ENCODE assay signal across 9 mouse cellular contexts in the genomic region with DNA sequence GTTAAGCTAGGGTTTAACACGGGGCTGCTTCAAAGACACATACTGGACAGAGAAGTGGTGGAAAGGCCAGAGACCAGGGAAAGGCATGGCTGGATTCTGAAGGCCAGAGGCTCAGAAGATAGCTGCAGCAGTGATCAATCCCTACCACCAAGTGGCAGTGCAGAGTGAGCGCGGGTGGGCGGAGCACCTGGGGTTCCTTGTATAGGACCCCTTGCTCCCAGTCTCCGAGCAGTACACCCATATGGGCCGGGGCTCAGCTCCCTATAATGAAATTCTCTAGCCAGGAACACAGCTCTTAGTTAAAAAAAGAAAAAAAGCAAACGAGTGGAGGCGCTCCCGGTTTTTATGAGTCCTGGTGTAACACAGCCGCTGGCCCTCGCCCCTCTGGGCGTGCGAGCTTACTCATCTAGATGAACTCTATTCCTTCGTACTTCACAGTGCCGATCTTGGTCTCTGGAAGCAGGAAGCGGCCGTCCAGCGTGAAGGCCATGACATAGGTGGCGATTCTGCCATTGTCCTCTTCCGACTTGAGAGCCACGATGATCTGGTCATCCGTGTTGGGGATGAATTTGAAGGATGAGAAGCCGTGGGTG. TPM values are rescaled to one million over a fixed set of nuclear protein-coding genes. Genes with fewer than 3 reads are reported as not detected.
DNase-seq lines count a peak whose midpoint lies in the region; ATAC-seq and TF ChIP-seq lines count a peak whose summit lies in the region.
"Had no signal": no experiment of that assay in that cellular context is flagged by ENCODE, and none has a peak within 500 bp of the region (broad histone marks: within the 10 kb centered on the region; RNA-seq: fewer than 3 reads in every experiment).

No protein-coding gene starts in this region.

- TF ChIP-seq CTCF in ES-Bruce4 (IDR thresholded peaks at IDR 0.05; ENCODE audit: low read depth, low read length): peak; percentile 43

- no peaks in the 10 kb centered on the region for H3K9me3 ChIP-seq in ES-Bruce4 (replicated peaks; ENCODE audit: control insufficient read depth, insufficient read depth, low read length, poor library complexity, severe bottlenecking)
- no peaks in the 10 kb centered on the region for H3K9me3 ChIP-seq in intestine, embryonic 14.5 days (ENCODE audit: control insufficient read depth, low read length)
- no peaks in the 10 kb centered on the region for H3K9me3 ChIP-seq in forebrain, embryonic 13.5 days (replicated peaks)
- H3K9me3 ChIP-seq: limb, embryonic 12.5 days had no signal

- no peak overlapping the region for H3K27ac ChIP-seq in ES-Bruce4 (ENCODE audit: insufficient read depth, low read length)
- peak overlapping the region; percentile 71; the same call in 1 of the 2 replicates for H3K27ac ChIP-seq in intestine, embryonic 14.5 days (ENCODE audit: low read depth)
- no peak overlapping the region for H3K27ac ChIP-seq in forebrain, embryonic 13.5 days
- H3K27ac ChIP-seq: limb, embryonic 12.5 days had no signal

- no peak for TF ChIP-seq EP300 in ES-Bruce4 (IDR thresholded peaks at IDR 0.05; ENCODE audit: insufficient read depth, low read depth, low read length)

- H3K27me3 ChIP-seq in ES-Bruce4 (ENCODE audit: control insufficient read depth, insufficient read depth, low read length, poor library complexity, severe bottlenecking): no peaks in the 10 kb centered on the region
- no peaks in the 10 kb centered on the region for H3K27me3 ChIP-seq in intestine, embryonic 14.5 days (replicated peaks; ENCODE audit: control insufficient read depth, insufficient read depth, low read length)
- H3K27me3 ChIP-seq in forebrain, embryonic 13.5 days: no peaks in the 10 kb centered on the region
- H3K27me3 ChIP-seq: limb, embryonic 12.5 days had no signal

- H3K4me2 ChIP-seq in intestine, embryonic 14.5 days (ENCODE audit: low read length): no peak overlapping the region
- H3K4me2 ChIP-seq in forebrain, embryonic 13.5 days: no peak overlapping the region
- H3K4me2 ChIP-seq: limb, embryonic 12.5 days had no signal

- DNase-seq in cerebellum, adult 18-20 months: peak; percentile 26 to 50
- DNase-seq in left cerebral cortex, postnatal 4 days: peak; percentile 56
- no peak for DNase-seq in left cerebral cortex, adult 11 months (ENCODE audit: low spot score)
- DNase-seq in intestine, embryonic 14.5 days (ENCODE audit: low spot score): peak; percentile 61
- DNase-seq in embryo, embryonic 10 days (ENCODE audit: low spot score): no peak

- no peak overlapping the region for H3K9ac ChIP-seq in ES-Bruce4 (ENCODE audit: low read depth, poor library complexity, severe bottlenecking)
- H3K9ac ChIP-seq in intestine, embryonic 14.5 days (ENCODE audit: low read length): no peak overlapping the region
- no peak overlapping the region for H3K9ac ChIP-seq in forebrain, embryonic 13.5 days
- H3K9ac ChIP-seq: limb, embryonic 12.5 days had no signal

- H3K36me3 ChIP-seq in ES-Bruce4 (ENCODE audit: control insufficient read depth, insufficient read depth, low read length, poor library complexity, severe bottlenecking): peaks cover 4% of the 10 kb centered on the region; the same call in 1 of the 2 replicates
- H3K36me3 ChIP-seq in intestine, embryonic 14.5 days (ENCODE audit: control insufficient read depth, insufficient read depth, low read length): peaks cover 53% of the 10 kb centered on the region
- peaks cover 68% of the 10 kb centered on the region for H3K36me3 ChIP-seq in forebrain, embryonic 13.5 days (ENCODE audit: poor library complexity, severe bottlenecking)

- intact Hi-C loops in left cerebral cortex, postnatal 4 days (cut with DNase I): no loop called here

- no peaks in the 10 kb centered on the region for H3K4me1 ChIP-seq in ES-Bruce4 (ENCODE audit: control insufficient read depth, insufficient read depth, low read length)
- H3K4me1 ChIP-seq in intestine, embryonic 14.5 days (replicated peaks; ENCODE audit: control insufficient read depth, insufficient read depth, low read length): peaks cover 14% of the 10 kb centered on the region; the same call in 1 of the 2 replicates
- H3K4me1 ChIP-seq in forebrain, embryonic 13.5 days: 0 out of 2 replicates have a peak, but pooled peaks cover 2% of the 10 kb centered on the region
- H3K4me1 ChIP-seq: limb, embryonic 12.5 days had no signal

- no peak overlapping the region for H3K4me3 ChIP-seq in ES-Bruce4 (ENCODE audit: low read depth, low read length)
- no peak overlapping the region for H3K4me3 ChIP-seq in intestine, embryonic 14.5 days (ENCODE audit: low read depth, low read length)
- H3K4me3 ChIP-seq in forebrain, embryonic 13.5 days: no peak overlapping the region
- H3K4me3 ChIP-seq: limb, embryonic 12.5 days had no signal

- 69% methylated on average over 23 of the region's 23 CpGs for WGBS in intestine, embryonic 14.5 days
- 88% methylated on average over 23 of the region's 23 CpGs for WGBS in forebrain, embryonic 13.5 days

- no peak for TF ChIP-seq POLR2A in ES-Bruce4 (IDR thresholded peaks at IDR 0.05; ENCODE audit: insufficient read depth, low read length)

- ATAC-seq in cerebellum, adult (ENCODE audit: insufficient number of reproducible peaks, low FRiP score, low TSS enrichment): no peak
- ATAC-seq in intestine, embryonic 14.5 days (replicated peaks; ENCODE audit: low FRiP score, low TSS enrichment, low read depth): no peak
- ATAC-seq in forebrain, embryonic 13.5 days: no peak

RNA-seq across cellular contexts. Expression of gene Lgals3bp, which starts 5.5 kb away (rescaled TPM):
- 1 to 10 TPM; 5.0 to 6.2 TPM for total RNA-seq in left cerebral cortex, postnatal 4 days (2021)
- polyA plus RNA-seq in ES-Bruce4 (2011; ENCODE audit: insufficient read depth, insufficient read length, low read depth, missing spikeins): 3.6 and 6.1 TPM in 2 replicates
- 108 and 120 TPM in 2 replicates for polyA plus RNA-seq in intestine, embryonic 14.5 days (2014; fragmentation: Nextera tagmentation; extraction: Ambion mirVana)
- polyA plus RNA-seq in forebrain, embryonic 13.5 days (2015; fragmentation: Nextera tagmentation; extraction: Ambion mirVana): 1.1 and 1.3 TPM in 2 replicates

RNA-seq across cellular contexts. Expression of gene Cant1, which starts 11.5 kb away (rescaled TPM):
- 10 to 100 TPM; 39.7 to 42.3 TPM for total RNA-seq in left cerebral cortex, postnatal 4 days (2021)
- 15.4 and 16.3 TPM in 2 replicates for polyA plus RNA-seq in ES-Bruce4 (2011; ENCODE audit: insufficient read depth, insufficient read length, low read depth, missing spikeins)
- 30.1 and 32.9 TPM in 2 replicates for polyA plus RNA-seq in intestine, embryonic 14.5 days (2014; fragmentation: Nextera tagmentation; extraction: Ambion mirVana)
- 20.2 and 20.3 TPM in 2 replicates for polyA plus RNA-seq in forebrain, embryonic 13.5 days (2015; fragmentation: Nextera tagmentation; extraction: Ambion mirVana)

RNA-seq across cellular contexts. Expression of gene C1qtnf1, which starts 20.6 kb away (rescaled TPM):
- 1 to 10 TPM; 7.2 to 7.4 TPM for total RNA-seq in left cerebral cortex, postnatal 4 days (2021)
- 2.1 and 2.4 TPM in 2 replicates for polyA plus RNA-seq in ES-Bruce4 (2011; ENCODE audit: insufficient read depth, insufficient read length, low read depth, missing spikeins)
- 7.1 and 7.2 TPM in 2 replicates for polyA plus RNA-seq in intestine, embryonic 14.5 days (2014; fragmentation: Nextera tagmentation; extraction: Ambion mirVana)
- 1.6 and 2.0 TPM in 2 replicates for polyA plus RNA-seq in forebrain, embryonic 13.5 days (2015; fragmentation: Nextera tagmentation; extraction: Ambion mirVana)

RNA-seq across cellular contexts. Expression of gene Timp2, which starts 51.9 kb away (rescaled TPM):
- total RNA-seq in left cerebral cortex, postnatal 4 days (2021): 100 to 1,000 TPM; 273 to 295 TPM
- polyA plus RNA-seq in ES-Bruce4 (2011; ENCODE audit: insufficient read depth, insufficient read length, low read depth, missing spikeins): 19.4 and 23.6 TPM in 2 replicates
- polyA plus RNA-seq in intestine, embryonic 14.5 days (2014; fragmentation: Nextera tagmentation; extraction: Ambion mirVana): 80.9 and 83.9 TPM in 2 replicates
- 36.0 and 38.8 TPM in 2 replicates for polyA plus RNA-seq in forebrain, embryonic 13.5 days (2015; fragmentation: Nextera tagmentation; extraction: Ambion mirVana)

Comparison
In these comparisons a context has a peak if more than half of its experiments do, and no peak if none do; other contexts are left out.
1. DNase-seq: peak in cerebellum, adult 18-20 months (2 of 2), left cerebral cortex, postnatal 4 days (single experiment) and intestine, embryonic 14.5 days (single experiment); none in left cerebral cortex, adult 11 months (single experiment) and embryo, embryonic 10 days (single experiment).
2. RNA of gene Lgals3bp, which starts 5.5 kb away (polyA plus RNA-seq): 108 to 120 TPM in intestine, embryonic 14.5 days; 3.6 to 6.1 TPM in ES-Bruce4 and 1.1 to 1.3 TPM in forebrain, embryonic 13.5 days; every median in the first group is over 10 times any median in the second.